Mouse (Mus musculus) lung, embryonic 16.5 days (tissue): ENCODE data around the gene Pilra. TPM values are rescaled to one million over a fixed set of nuclear protein-coding genes. Genes with fewer than 3 reads are reported as not detected.
A peak's percentile ranks its signal among the peaks of the same experiment; 100 is the strongest.

Source experiments
- ATAC-seq: fragments of 200-750 bp; cut with Nextera tagmentation; 2 replicates; pipeline ENCODE4 v1.8.0; 2017; ENCODE audit warnings: low read depth, mild to moderate bottlenecking, moderate library complexity
- H3K27ac ChIP-seq: fragments of 300-500 bp; sonication (generic); 2 replicates; pipeline ENCODE4 v1.5.1; 2014; ENCODE audit warnings: mild to moderate bottlenecking, control low read depth, low read length
- H3K27me3 ChIP-seq: fragments of 300-500 bp; sonication (generic); 2 replicates; pipeline ENCODE4 v1.6.1; 2014; ENCODE audit warnings: low read depth, low read length, mixed read lengths; ENCODE audit not compliant: control insufficient read depth, insufficient read depth
- H3K36me3 ChIP-seq: fragments of 300-500 bp; sonication (generic); 2 replicates; pipeline ENCODE4 v1.6.1; 2014; ENCODE audit warnings: low read length; ENCODE audit not compliant: control insufficient read depth, insufficient read depth
- H3K4me1 ChIP-seq: fragments of 300-500 bp; sonication (generic); replicated peaks from 2 replicates; pipeline ENCODE4 v1.6.1; 2014; ENCODE audit warnings: low read length, mixed read lengths; ENCODE audit not compliant: control insufficient read depth, insufficient read depth
- H3K4me2 ChIP-seq: fragments of 300-500 bp; sonication (generic); 2 replicates; pipeline ENCODE4 v1.6.1; 2014; ENCODE audit warnings: low read depth, low read length, control low read depth
- H3K4me3 ChIP-seq: fragments of 300-500 bp; sonication (generic); 2 replicates; pipeline ENCODE4 v1.5.1; 2014; ENCODE audit warnings: mild to moderate bottlenecking, low read length, control low read depth
- H3K9ac ChIP-seq: fragments of 300-500 bp; sonication (generic); 2 replicates; pipeline ENCODE4 v1.6.1; 2014; ENCODE audit warnings: low read length, control low read depth
- H3K9me3 ChIP-seq: fragments of 300-500 bp; sonication (generic); 2 replicates; pipeline ENCODE4 v1.6.1; 2016; ENCODE audit warnings: low read length; ENCODE audit not compliant: control insufficient read depth
- WGBS: fragments of 180-500 bp; shearing (Covaris S2); extraction: QIAGEN DNeasy Blood & Tissue Kit; methylation state at CpG from one replicate; pipeline ENCODE4 v1.1.7; 2014; 5-methylcytosine and 5-hydroxymethylcytosine counted together
- polyA plus RNA-seq: library from polyadenylated mRNA; unstranded; fragments of >200 nt; fragmentation: Nextera tagmentation; extraction: Ambion mirVana; gene quantifications from 2 replicates; pipeline ENCODE4 v1.2.1, GENCODE M21; 2015

Pilra gene
- polyA plus RNA-seq, 1 experiment from 2014 or later, result 5.2 TPM

GRCm38 (mm10) chr5:137806158-137806557 is 29.9 kb downstream of the Pilra start:
- H3K27me3 ChIP-seq, result no peaks in the 10 kb centered on the region
- no peaks in the 10 kb centered on the region for H3K36me3 ChIP-seq
- H3K9ac ChIP-seq, result no peak overlapping the region
- no peaks in the 10 kb centered on the region for H3K9me3 ChIP-seq
- 46% methylated on average over 1 of the region's 1 CpGs for WGBS
- peak; percentile 59 for ATAC-seq
- no peaks in the 10 kb centered on the region for H3K4me1 ChIP-seq
- no peak overlapping the region for H3K4me2 ChIP-seq
- H3K27ac ChIP-seq, result no peak overlapping the region
- H3K4me3 ChIP-seq, result no peak overlapping the region

- H3K27me3 ChIP-seq, result no peaks in the 10 kb centered on the region
- H3K4me1 ChIP-seq, result no peaks in the 10 kb centered on the region
- H3K4me3 ChIP-seq, result no peak overlapping the region
- H3K9me3 ChIP-seq, result no peaks in the 10 kb centered on the region
- H3K36me3 ChIP-seq, result no peaks in the 10 kb centered on the region
- H3K27ac ChIP-seq, result no peak overlapping the region
- no peak overlapping the region for H3K9ac ChIP-seq
- no peak for ATAC-seq
- 78% methylated on average over 3 of the region's 3 CpGs for WGBS
- no peak overlapping the region for H3K4me2 ChIP-seq
Observed at GRCm38 (mm10) chr5:137800917-137801316, 35.2 kb downstream of the Pilra start.

- no peak for ATAC-seq
- H3K4me2 ChIP-seq, result no peak overlapping the region
Observed at GRCm38 (mm10) chr5:137796606-137797005, 39.5 kb downstream of the Pilra start.

GRCm38 (mm10) chr5:137791553-137791952 is 44.5 kb downstream of the Pilra start:
- Histone ChIP-seq H3K4me1 (peaks cover 4% of the 10 kb centered on the region), H3K36me3 (no peaks in the 10 kb centered on the region), H3K9me3 (no peaks in the 10 kb centered on the region), H3K4me2 (no peak overlapping the region), H3K27ac (no peak overlapping the region), H3K4me3 (no peak overlapping the region), H3K27me3 (no peaks in the 10 kb centered on the region), H3K9ac (no peak overlapping the region)
- ATAC-seq, result no peak

More at GRCm38 (mm10) chr5:137796606-137797005, 39.5 kb downstream of the Pilra start:
- no peak overlapping the region for H3K4me3 ChIP-seq
- no peaks in the 10 kb centered on the region for H3K4me1 ChIP-seq
- H3K9me3 ChIP-seq, result no peaks in the 10 kb centered on the region
- H3K36me3 ChIP-seq, result no peaks in the 10 kb centered on the region
- H3K27me3 ChIP-seq, result no peaks in the 10 kb centered on the region
- no peak overlapping the region for H3K27ac ChIP-seq
- WGBS, result 73% methylated on average over 3 of the region's 3 CpGs
- no peak overlapping the region for H3K9ac ChIP-seq

GRCm38 (mm10) chr5:137788946-137789531 is 47.0 kb downstream of the Pilra start:
- peaks cover 16% of the 10 kb centered on the region for H3K4me1 ChIP-seq

GRCm38 (mm10) chr5:137788171-137788570 is 47.9 kb downstream of the Pilra start:
- peak overlapping the region; percentile 46; the same call in 1 of the 2 replicates for H3K9ac ChIP-seq
- no peak for ATAC-seq
- H3K4me1 ChIP-seq, result peaks cover 24% of the 10 kb centered on the region
- H3K4me2 ChIP-seq, result peak overlapping the region; percentile 89
- no peaks in the 10 kb centered on the region for H3K27me3 ChIP-seq
- H3K36me3 ChIP-seq, result peaks cover under 1% of the 10 kb centered on the region; the same call in 1 of the 2 replicates
- H3K9me3 ChIP-seq, result no peaks in the 10 kb centered on the region
- H3K27ac ChIP-seq, result no peak overlapping the region
- WGBS, result 68% methylated on average over 24 of the region's 24 CpGs
- peak overlapping the region; percentile 57 for H3K4me3 ChIP-seq

More at GRCm38 (mm10) chr5:137788946-137789531, 47.0 kb downstream of the Pilra start:
- no peaks in the 10 kb centered on the region for H3K9me3 ChIP-seq
- H3K4me3 ChIP-seq, result no peak overlapping the region
- no peak for ATAC-seq
- H3K9ac ChIP-seq, result no peak overlapping the region
- no peak overlapping the region for H3K27ac ChIP-seq
- no peaks in the 10 kb centered on the region for H3K27me3 ChIP-seq
- WGBS, result 92% methylated on average over 2 of the region's 2 CpGs
- no peaks in the 10 kb centered on the region; the same call in 1 of the 2 replicates for H3K36me3 ChIP-seq
- no peak overlapping the region for H3K4me2 ChIP-seq

- under 1% methylated on average over 48 of the region's 48 CpGs for WGBS
- Histone ChIP-seq H3K4me1 (peaks cover 29% of the 10 kb centered on the region), H3K9me3 (no peaks in the 10 kb centered on the region), H3K36me3 (peaks cover 9% of the 10 kb centered on the region), H3K4me2 (peak within 1 kb of the TSS; percentile 89), H3K4me3 (peak within 1 kb of the TSS; percentile 84), H3K27ac (peak within 1 kb of the TSS; percentile 99), H3K27me3 (no peaks in the 10 kb centered on the region), H3K9ac (peak within 1 kb of the TSS; percentile 94)
- peak; percentile 53 for ATAC-seq
Observed at GRCm38 (mm10) chr5:137787151-137787928, 48.7 kb downstream of the Pilra start, which contains the start of the genes Mepce and Zcwpw1. Gene Mepce (minus strand): TSS chr5:137787655. Gene Zcwpw1 (plus strand): TSS chr5:137787798.

- WGBS, result under 1% methylated on average over 79 of the region's 79 CpGs
Observed at GRCm38 (mm10) chr5:137786109-137786942, 49.8 kb downstream of the Pilra start.

More at GRCm38 (mm10) chr5:137786109-137786942, 49.8 kb downstream of the Pilra start:
- Histone ChIP-seq H3K4me3 (peak overlapping the region; percentile 84), H3K9me3 (no peaks in the 10 kb centered on the region), H3K4me2 (peak overlapping the region; percentile 89), H3K4me1 (peaks cover 29% of the 10 kb centered on the region), H3K27me3 (no peaks in the 10 kb centered on the region), H3K9ac (peak overlapping the region; percentile 94), H3K27ac (peak overlapping the region; percentile 99), H3K36me3 (peaks cover 19% of the 10 kb centered on the region)
- peak; percentile 93 for ATAC-seq
